Mouse (Mus musculus): ENCODE data around the gene Ntn4.

- TF ChIP-seq MAFK (IDR thresholded peaks at IDR 0.05; ENCODE audit: insufficient read depth, low read depth, low read length) (no peak), HCFC1 (IDR thresholded peaks at IDR 0.05; ENCODE audit: borderline replicate concordance, insufficient read depth, low read length) (no peak), ZC3H11A (IDR thresholded peaks at IDR 0.05; ENCODE audit: borderline replicate concordance, low read depth, low read length) (no peak), ZNF384 (IDR thresholded peaks at IDR 0.05; ENCODE audit: low read depth, low read length) (no peak), CHD2 (IDR thresholded peaks at IDR 0.05; ENCODE audit: low read depth, low read length) (no peak)
Measured at GRCm38 (mm10) chr10:93699689-93700478, 59.4 kb downstream of the Ntn4 start.

Measured in ES-E14 (cell line).